Mouse (Mus musculus) lung, postnatal 0 days (tissue): Measurements from ENCODE around the gene Slc9a9.

Source experiments
- CTCF ChIP-seq: IDR thresholded peaks from 2 replicates; pipeline ENCODE4 v1.5.1; 2016; ENCODE audit warnings: antibody characterized with exemption, mild to moderate bottlenecking
- EP300 ChIP-seq: IDR thresholded peaks from 2 replicates; pipeline ENCODE4 v1.6.1; 2016; ENCODE audit warnings: antibody characterized with exemption, mild to moderate bottlenecking, control low read depth

GRCm38 (mm10) chr9:94976191-94976590 lies 306.5 kb downstream of the Slc9a9 start:
- TF ChIP-seq CTCF (no peak), EP300 (no peak)
